Mouse (Mus musculus): ENCODE measurements around the gene Kif3c. TPM values are rescaled to one million over a fixed set of nuclear protein-coding genes. Genes with fewer than 3 reads are reported as not detected.
"Not testable (repeated sequence)": the region's sequence is repeated elsewhere in the genome, so short reads cannot be mapped to it uniquely, and the experiment has no call there.

Gene Kif3c
- polyA plus RNA-seq, 1 experiment from 2014 or later = 16.4 TPM

DNA sequence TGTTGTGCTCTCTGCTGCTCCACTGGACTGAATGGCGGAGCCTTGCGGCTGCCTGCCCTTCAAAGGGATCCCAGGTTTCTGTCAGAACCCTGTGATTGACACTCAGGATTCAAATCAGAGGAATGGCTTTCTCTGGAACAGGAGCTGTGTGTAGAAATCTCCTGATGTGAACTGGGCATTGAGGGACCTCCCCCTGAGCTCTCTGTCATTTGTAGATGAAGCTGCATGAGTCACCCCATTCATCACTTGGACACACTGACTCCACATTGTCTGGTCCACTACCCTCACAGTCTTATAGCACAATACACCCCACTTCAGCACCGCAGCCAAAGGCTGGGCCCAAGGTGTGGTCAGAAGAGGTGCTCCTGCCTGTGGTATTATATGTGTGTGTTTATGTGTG lies 40.7 kb downstream of the Kif3c start:
- not testable (repeated sequence) for H3K27ac ChIP-seq; H3K4me3 ChIP-seq; H3K9me3 ChIP-seq (replicated peaks); H3K27me3 ChIP-seq (ENCODE audit: low read depth, poor library complexity, severe bottlenecking); DNase-seq (ENCODE audit: low spot score); H3K4me1 ChIP-seq
- peaks cover 63% of the 10 kb centered on the region for H3K36me3 ChIP-seq
- WGBS = 99% methylated on average over 3 of the region's 3 CpGs

DNA sequence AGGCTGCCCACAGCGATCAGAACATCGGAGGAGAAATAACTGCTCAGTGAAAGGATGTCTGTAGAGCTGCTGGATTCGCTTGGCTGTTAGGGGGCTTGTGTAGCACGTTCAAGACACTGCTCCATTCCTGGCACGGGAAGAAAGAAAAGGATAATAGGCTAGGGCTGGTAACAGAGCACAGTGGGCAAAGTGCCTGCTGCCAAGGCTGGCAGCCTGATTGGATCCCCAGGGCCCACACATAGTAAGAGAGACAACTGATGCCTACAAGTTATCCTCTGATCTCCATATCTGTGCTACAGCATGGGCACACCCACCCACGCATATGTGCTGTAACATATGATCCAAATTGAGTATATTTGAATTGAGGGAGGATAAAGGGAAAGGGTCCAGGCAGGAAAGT lies 41.7 kb downstream of the Kif3c start:
- Histone ChIP-seq H3K36me3 (peaks cover 61% of the 10 kb centered on the region), H3K9me3 (replicated peaks) (no peaks in the 10 kb centered on the region), H3K27me3 (ENCODE audit: low read depth, poor library complexity, severe bottlenecking) (no peaks in the 10 kb centered on the region), H3K4me1 (no peaks in the 10 kb centered on the region), H3K27ac (no peak overlapping the region), H3K4me3 (no peak overlapping the region)
- WGBS = 94% methylated on average over 6 of the region's 6 CpGs
- no peak for DNase-seq (ENCODE audit: low spot score)

- H3K27ac ChIP-seq = no peak overlapping the region
- WGBS = 94% methylated on average over 4 of the region's 4 CpGs
- DNase-seq (ENCODE audit: low spot score) = no peak
- no peaks in the 10 kb centered on the region for H3K4me1 ChIP-seq
- no peaks in the 10 kb centered on the region for H3K9me3 ChIP-seq (replicated peaks)
- H3K27me3 ChIP-seq (ENCODE audit: low read depth, poor library complexity, severe bottlenecking) = no peaks in the 10 kb centered on the region
- H3K36me3 ChIP-seq = peaks cover 45% of the 10 kb centered on the region
- no peak overlapping the region for H3K4me3 ChIP-seq
These were observed 50.0 kb downstream of the Kif3c start for GRCm38 (mm10) chr12:3414956-3415355.

DNA sequence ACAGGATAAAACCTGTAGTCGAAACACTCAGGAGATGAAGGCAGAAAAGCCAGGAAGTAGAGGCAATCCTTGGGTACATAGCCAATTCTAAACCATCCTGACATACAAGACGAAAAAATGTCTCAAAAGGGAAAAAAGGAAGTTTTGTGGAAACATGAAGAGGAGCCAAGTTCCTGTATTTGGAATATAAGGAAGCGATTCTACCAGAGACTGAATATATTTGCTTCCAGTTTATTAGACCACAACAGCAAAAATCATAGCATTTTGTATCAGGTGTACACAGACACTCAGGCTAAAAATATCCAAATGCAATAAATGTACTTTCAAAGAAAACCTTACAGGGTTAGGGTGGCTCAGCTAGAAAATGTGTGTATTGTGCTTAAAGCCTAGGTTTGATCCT lies 53.8 kb downstream of the Kif3c start:
- Histone ChIP-seq H3K4me3 (no peak overlapping the region), H3K9me3 (replicated peaks) (no peaks in the 10 kb centered on the region), H3K27ac (no peak overlapping the region), H3K27me3 (ENCODE audit: low read depth, poor library complexity, severe bottlenecking) (no peaks in the 10 kb centered on the region), H3K36me3 (peaks cover 66% of the 10 kb centered on the region), H3K4me1 (no peaks in the 10 kb centered on the region)
- WGBS = 94% methylated on average over 3 of the region's 3 CpGs
- DNase-seq (ENCODE audit: low spot score) = no peak

GRCm38 (mm10) chr12:3420519-3420918 lies 55.6 kb downstream of the Kif3c start:
- H3K4me3 ChIP-seq = no peak overlapping the region
- H3K4me1 ChIP-seq = peaks cover 4% of the 10 kb centered on the region
- no peak overlapping the region for H3K27ac ChIP-seq
- H3K36me3 ChIP-seq = peaks cover 57% of the 10 kb centered on the region
- WGBS = 90% methylated on average over 2 of the region's 2 CpGs
- DNase-seq (ENCODE audit: low spot score) = no peak
- no peaks in the 10 kb centered on the region for H3K27me3 ChIP-seq (ENCODE audit: low read depth, poor library complexity, severe bottlenecking)
- no peaks in the 10 kb centered on the region for H3K9me3 ChIP-seq (replicated peaks)

DNA sequence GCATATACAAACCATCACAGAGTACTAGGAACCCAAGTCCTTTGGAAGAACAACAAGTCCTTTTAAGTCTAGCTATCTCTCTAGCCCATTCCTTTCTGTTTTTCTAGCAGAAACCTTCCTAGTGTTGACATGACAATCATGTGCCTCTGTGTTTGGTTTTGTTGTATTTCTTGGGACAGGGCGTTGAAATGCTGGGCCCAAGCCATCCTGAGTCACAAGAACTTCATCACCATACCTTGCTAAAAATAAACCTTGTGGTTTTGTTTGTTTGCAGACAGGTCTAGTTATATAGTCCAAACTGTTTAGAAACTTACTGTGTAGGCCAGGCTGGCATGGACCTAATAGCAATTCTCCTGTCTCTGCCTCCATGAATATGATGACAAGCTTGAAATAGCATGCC lies 57.9 kb downstream of the Kif3c start:
- WGBS = 87% methylated on average over 1 of the region's 1 CpGs
- H3K27me3 ChIP-seq (ENCODE audit: low read depth, poor library complexity, severe bottlenecking) = no peaks in the 10 kb centered on the region
- H3K36me3 ChIP-seq = peaks cover 40% of the 10 kb centered on the region
- no peak for DNase-seq (ENCODE audit: low spot score)
- H3K4me3 ChIP-seq = no peak overlapping the region
- no peak overlapping the region for H3K27ac ChIP-seq
- no peaks in the 10 kb centered on the region for H3K9me3 ChIP-seq (replicated peaks)
- H3K4me1 ChIP-seq = peaks cover 9% of the 10 kb centered on the region

GRCm38 (mm10) chr12:3424179-3424578 lies 59.2 kb downstream of the Kif3c start:
- no peaks in the 10 kb centered on the region for H3K9me3 ChIP-seq (replicated peaks)
- WGBS = 82% methylated on average over 2 of the region's 2 CpGs
- H3K4me1 ChIP-seq = peaks cover 9% of the 10 kb centered on the region
- no peak for DNase-seq (ENCODE audit: low spot score)
- no peak overlapping the region for H3K27ac ChIP-seq
- no peaks in the 10 kb centered on the region for H3K27me3 ChIP-seq (ENCODE audit: low read depth, poor library complexity, severe bottlenecking)
- H3K4me3 ChIP-seq = no peak overlapping the region
- H3K36me3 ChIP-seq = peaks cover 41% of the 10 kb centered on the region

- Histone ChIP-seq H3K4me1 (peaks cover 9% of the 10 kb centered on the region), H3K9me3 (replicated peaks) (no peaks in the 10 kb centered on the region), H3K27me3 (ENCODE audit: low read depth, poor library complexity, severe bottlenecking) (no peaks in the 10 kb centered on the region), H3K27ac (peak overlapping the region; percentile 95), H3K4me3 (peak overlapping the region; percentile 82), H3K36me3 (peaks cover 28% of the 10 kb centered on the region)
- DNase-seq (ENCODE audit: low spot score) = no peak
- 47% methylated on average over 15 of the region's 15 CpGs for WGBS
These were observed 60.7 kb downstream of the Kif3c start for GRCm38 (mm10) chr12:3425375-3426341.

- Histone ChIP-seq H3K27me3 (ENCODE audit: low read depth, poor library complexity, severe bottlenecking) (no peaks in the 10 kb centered on the region), H3K9me3 (replicated peaks) (no peaks in the 10 kb centered on the region), H3K4me3 (peak within 1 kb of the TSS; percentile 82), H3K27ac (peak within 1 kb of the TSS; percentile 95), H3K36me3 (peaks cover 21% of the 10 kb centered on the region), H3K4me1 (peaks cover 9% of the 10 kb centered on the region)
- DNase-seq (ENCODE audit: low spot score) = peak; percentile 100
- under 1% methylated on average over 53 of the region's 53 CpGs for WGBS
These were observed 61.6 kb downstream of the Kif3c start, which contains the start of gene Asxl2 for GRCm38 (mm10) chr12:3426530-3427034. Asxl2 (plus strand) TSS chr12:3426857.

- DNase-seq (ENCODE audit: low spot score) = peak; percentile 81
These were observed 62.3 kb downstream of the Kif3c start for GRCm38 (mm10) chr12:3427067-3427889.

GRCm38 (mm10) chr12:3427891-3428775 lies 63.2 kb downstream of the Kif3c start:
- no peak for DNase-seq (ENCODE audit: low spot score)
- H3K4me3 ChIP-seq = peak overlapping the region; percentile 82
- 67% methylated on average over 11 of the region's 11 CpGs for WGBS
- H3K36me3 ChIP-seq = peaks cover 10% of the 10 kb centered on the region; the same call in 1 of the 2 replicates
- peaks cover 9% of the 10 kb centered on the region for H3K4me1 ChIP-seq
- peak overlapping the region; percentile 95; the same call in 1 of the 2 replicates for H3K27ac ChIP-seq
- no peaks in the 10 kb centered on the region for H3K9me3 ChIP-seq (replicated peaks)
- H3K27me3 ChIP-seq (ENCODE audit: low read depth, poor library complexity, severe bottlenecking) = no peaks in the 10 kb centered on the region

More at GRCm38 (mm10) chr12:3427067-3427889, 62.3 kb downstream of the Kif3c start:
- H3K4me1 ChIP-seq = peaks cover 9% of the 10 kb centered on the region
- H3K36me3 ChIP-seq = peaks cover 18% of the 10 kb centered on the region
- H3K27ac ChIP-seq = peak overlapping the region; percentile 95
- under 1% methylated on average over 65 of the region's 65 CpGs for WGBS
- no peaks in the 10 kb centered on the region for H3K27me3 ChIP-seq (ENCODE audit: low read depth, poor library complexity, severe bottlenecking)
- H3K4me3 ChIP-seq = peak overlapping the region; percentile 82
- H3K9me3 ChIP-seq (replicated peaks) = no peaks in the 10 kb centered on the region

Data from limb, embryonic 10.5 days (tissue).